Comparison of ENCODE assay signal across 12 mouse cellular contexts in the genomic region with DNA sequence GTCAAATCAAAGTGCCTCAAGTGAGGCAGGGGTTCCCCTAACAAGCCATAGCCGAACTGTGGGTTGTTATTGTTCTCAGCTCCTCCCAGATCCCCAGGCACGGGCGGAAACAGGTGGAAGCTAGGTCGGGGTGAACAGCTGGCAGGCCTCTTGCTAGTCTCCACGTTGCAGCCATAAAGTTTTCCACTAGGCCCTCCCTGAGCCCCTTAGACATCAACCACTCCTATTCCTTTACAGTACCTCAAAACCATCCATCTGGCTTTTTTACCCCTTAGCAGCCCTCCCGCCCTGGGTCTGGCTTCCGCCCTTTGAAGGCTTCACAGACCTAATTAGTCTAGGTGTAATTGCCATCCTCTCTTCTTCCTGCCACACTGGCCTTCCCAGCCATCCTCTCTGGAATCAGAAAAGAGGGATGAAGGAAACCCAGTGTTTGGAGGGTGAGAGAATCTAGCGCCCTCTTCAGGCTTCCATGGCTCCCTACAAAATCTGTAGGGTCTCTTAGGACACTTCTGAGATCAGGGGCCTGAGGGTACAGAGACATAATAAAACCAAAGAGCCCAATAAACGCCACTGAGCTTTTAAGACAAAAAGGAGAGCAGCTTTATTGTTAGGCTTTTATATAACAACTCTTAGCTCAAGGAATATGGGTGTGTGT. TPM values are rescaled to one million over a fixed set of nuclear protein-coding genes. Genes with fewer than 3 reads are reported as not detected.
A peak's percentile ranks its signal among the peaks of the same experiment; 100 is the strongest.
DNase-seq lines count a peak whose midpoint lies in the region; ATAC-seq lines count a peak whose summit lies in the region.
"Had no signal": no experiment of that assay in that cellular context is flagged by ENCODE, and none has a peak within 500 bp of the region (broad histone marks: within the 10 kb centered on the region; RNA-seq: fewer than 3 reads in every experiment).

No protein-coding gene starts in this region.

- no peak overlapping the region for H3K9ac ChIP-seq in hindbrain, embryonic 12.5 days
- H3K9ac ChIP-seq: stomach, embryonic 15.5 days had no signal

- no peak overlapping the region for H3K27ac ChIP-seq in hindbrain, embryonic 10.5 days
- H3K27ac ChIP-seq in hindbrain, embryonic 12.5 days = no peak overlapping the region
- H3K27ac ChIP-seq: stomach, embryonic 15.5 days had no signal

- no peaks in the 10 kb centered on the region for H3K9me3 ChIP-seq in hindbrain, embryonic 10.5 days
- no peaks in the 10 kb centered on the region for H3K9me3 ChIP-seq in hindbrain, embryonic 12.5 days (replicated peaks)
- H3K9me3 ChIP-seq: stomach, embryonic 15.5 days had no signal

- H3K27me3 ChIP-seq in hindbrain, embryonic 10.5 days (ENCODE audit: insufficient read depth, poor library complexity, severe bottlenecking) = peaks cover 69% of the 10 kb centered on the region
- peaks cover 62% of the 10 kb centered on the region for H3K27me3 ChIP-seq in hindbrain, embryonic 12.5 days

- WGBS in hindbrain, embryonic 10.5 days = 20% methylated on average over 9 of the region's 9 CpGs
- 24% methylated on average over 9 of the region's 9 CpGs for WGBS in hindbrain, embryonic 12.5 days

- peaks cover 41% of the 10 kb centered on the region for H3K4me1 ChIP-seq in hindbrain, embryonic 10.5 days (replicated peaks)
- H3K4me1 ChIP-seq in hindbrain, embryonic 12.5 days = peaks cover 21% of the 10 kb centered on the region

- ATAC-seq in hindbrain, embryonic 12.5 days (ENCODE audit: low FRiP score) = no peak
- peak; percentile 57 for ATAC-seq in CD4-positive, CD25-positive, alpha-beta regulatory T cell, adult 4 months
- peak; percentile 20; the same call in 1 of the 2 replicates for ATAC-seq in common myeloid progenitor, adult 5-6 weeks (replicated peaks; ENCODE audit: low read depth, poor library complexity, severe bottlenecking)

- no peak overlapping the region for H3K4me2 ChIP-seq in hindbrain, embryonic 12.5 days (replicated peaks)

- H3K4me3 ChIP-seq in hindbrain, embryonic 10.5 days = no peak overlapping the region
- no peak overlapping the region for H3K4me3 ChIP-seq in hindbrain, embryonic 12.5 days

- peaks cover 11% of the 10 kb centered on the region for H3K36me3 ChIP-seq in hindbrain, embryonic 10.5 days
- H3K36me3 ChIP-seq in hindbrain, embryonic 12.5 days = peaks cover 6% of the 10 kb centered on the region

- DNase-seq in hindbrain, embryonic 10.5 days (ENCODE audit: low spot score) = peak; percentile 30
- DNase-seq in neural tube, embryonic 10.5 days (ENCODE audit: extremely low spot score, low spot score) = peak; percentile 29
- DNase-seq in testis, postnatal 10 days (ENCODE audit: low spot score) = no peak
- DNase-seq in kidney, postnatal 10 days = no peak
- DNase-seq in adrenal gland, postnatal 14 days = no peak
- DNase-seq: heart, adult 18-20 months had no signal

RNA-seq across cellular contexts. Expression of a gene that starts 1.5 kb away (rescaled TPM):
- 1.2 and 1.5 TPM in 2 replicates for polyA plus RNA-seq in hindbrain, embryonic 10.5 days (2016; fragmentation: Nextera tagmentation; extraction: Ambion mirVana)
- 1.4 and 1.5 TPM in 2 replicates for polyA plus RNA-seq in hindbrain, embryonic 12.5 days (2016; fragmentation: Nextera tagmentation; extraction: Ambion mirVana)
- polyA plus RNA-seq in CD4-positive, CD25-positive, alpha-beta regulatory T cell, adult 4 months (2017; shearing (Covaris generic)) = not detected
- 0.05 TPM in 1 of 2 replicates, not detected in the other for total RNA-seq in common myeloid progenitor, adult 5-6 weeks (2017)
- total RNA-seq in adrenal gland, postnatal 14 days (2021) = 0.45 and 1.1 TPM in 2 replicates
- total RNA-seq: G1E had no signal
- polyA plus RNA-seq: G1E had no signal

RNA-seq across cellular contexts. Expression of a gene that starts 7.3 kb away (rescaled TPM):
- polyA plus RNA-seq in hindbrain, embryonic 10.5 days (2016; fragmentation: Nextera tagmentation; extraction: Ambion mirVana) = 162 and 178 TPM in 2 replicates
- polyA plus RNA-seq in hindbrain, embryonic 12.5 days (2016; fragmentation: Nextera tagmentation; extraction: Ambion mirVana) = 131 and 137 TPM in 2 replicates
- polyA plus RNA-seq in CD4-positive, CD25-positive, alpha-beta regulatory T cell, adult 4 months (2017; shearing (Covaris generic)) = 100 to 1,000 TPM; 196 to 201 TPM
- 41.4 and 79.0 TPM in 2 replicates for total RNA-seq in common myeloid progenitor, adult 5-6 weeks (2017)
- 77.1 and 81.0 TPM in 2 replicates for total RNA-seq in adrenal gland, postnatal 14 days (2021)

RNA-seq across cellular contexts. Expression of a gene that starts 14.1 kb away (rescaled TPM):
- polyA plus RNA-seq in hindbrain, embryonic 10.5 days (2016; fragmentation: Nextera tagmentation; extraction: Ambion mirVana) = 91.6 and 95.3 TPM in 2 replicates
- polyA plus RNA-seq in hindbrain, embryonic 12.5 days (2016; fragmentation: Nextera tagmentation; extraction: Ambion mirVana) = 70.7 and 77.0 TPM in 2 replicates
- 10 to 100 TPM; 67.9 to 82.1 TPM for polyA plus RNA-seq in CD4-positive, CD25-positive, alpha-beta regulatory T cell, adult 4 months (2017; shearing (Covaris generic))
- 35.6 and 37.3 TPM in 2 replicates for total RNA-seq in common myeloid progenitor, adult 5-6 weeks (2017)
- 36.5 and 39.8 TPM in 2 replicates for total RNA-seq in adrenal gland, postnatal 14 days (2021)

RNA-seq across cellular contexts. Expression of a gene that starts 14.1 kb away (rescaled TPM):
- 8.6 and 9.6 TPM in 2 replicates for polyA plus RNA-seq in hindbrain, embryonic 10.5 days (2016; fragmentation: Nextera tagmentation; extraction: Ambion mirVana)
- 5.0 and 6.6 TPM in 2 replicates for polyA plus RNA-seq in hindbrain, embryonic 12.5 days (2016; fragmentation: Nextera tagmentation; extraction: Ambion mirVana)
- polyA plus RNA-seq in CD4-positive, CD25-positive, alpha-beta regulatory T cell, adult 4 months (2017; shearing (Covaris generic)) = 1 to 10 TPM; 5.5 to 8.2 TPM
- total RNA-seq in common myeloid progenitor, adult 5-6 weeks (2017) = 7.8 and 9.0 TPM in 2 replicates
- total RNA-seq in adrenal gland, postnatal 14 days (2021) = 10.6 and 10.9 TPM in 2 replicates

RNA-seq across cellular contexts. Expression of a gene that starts 36.8 kb away (rescaled TPM):
- not detected in 2 replicates for polyA plus RNA-seq in hindbrain, embryonic 10.5 days (2016; fragmentation: Nextera tagmentation; extraction: Ambion mirVana)
- polyA plus RNA-seq in hindbrain, embryonic 12.5 days (2016; fragmentation: Nextera tagmentation; extraction: Ambion mirVana) = 0.50 TPM in 1 of 2 replicates, not detected in the other
- not detected for polyA plus RNA-seq in CD4-positive, CD25-positive, alpha-beta regulatory T cell, adult 4 months (2017; shearing (Covaris generic))
- total RNA-seq in common myeloid progenitor, adult 5-6 weeks (2017) = not detected in 2 replicates
- total RNA-seq in adrenal gland, postnatal 14 days (2021) = not detected in 2 replicates
- total RNA-seq: layer of hippocampus, postnatal 14 days had no signal
- polyA plus RNA-seq: G1E; stomach, embryonic 15.5 days had no signal

Comparison
In these comparisons a context has a peak if more than half of its experiments do, and no peak if none do; other contexts are left out.
1. DNase-seq: peak in hindbrain, embryonic 10.5 days (single experiment) and neural tube, embryonic 10.5 days (single experiment); none in testis, postnatal 10 days (single experiment), kidney, postnatal 10 days (single experiment) and adrenal gland, postnatal 14 days (single experiment).